Mouse (Mus musculus): ENCODE results near the gene Dennd5b.
A peak's percentile ranks its signal among the peaks of the same experiment; 100 is the strongest.
"Not testable (repeated sequence)": the region's sequence is repeated elsewhere in the genome, so short reads cannot be mapped to it uniquely, and the experiment has no call there.

Gene Dennd5b

DNA sequence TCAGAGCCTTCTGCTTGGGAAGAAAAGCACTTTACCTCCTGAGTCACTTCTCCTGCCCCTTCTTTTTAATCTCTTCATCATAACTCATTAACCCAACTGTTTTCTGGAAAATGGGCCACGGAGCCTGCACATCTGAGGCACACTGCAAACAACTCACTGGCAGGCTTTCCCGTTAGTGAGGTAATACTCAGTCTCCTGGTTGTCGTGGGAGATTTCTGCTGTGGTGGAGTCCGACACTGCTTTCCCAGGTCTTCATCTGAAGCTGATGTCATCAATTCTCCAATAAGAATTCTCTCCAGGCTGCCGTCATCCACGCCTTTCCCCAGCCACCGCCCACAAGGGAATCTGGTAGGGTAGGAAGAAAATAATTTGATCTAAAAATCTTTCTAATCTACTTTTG lies 96.5 kb downstream of the Dennd5b start:
- no peak for DNase-seq (ENCODE audit: low spot score)

DNA sequence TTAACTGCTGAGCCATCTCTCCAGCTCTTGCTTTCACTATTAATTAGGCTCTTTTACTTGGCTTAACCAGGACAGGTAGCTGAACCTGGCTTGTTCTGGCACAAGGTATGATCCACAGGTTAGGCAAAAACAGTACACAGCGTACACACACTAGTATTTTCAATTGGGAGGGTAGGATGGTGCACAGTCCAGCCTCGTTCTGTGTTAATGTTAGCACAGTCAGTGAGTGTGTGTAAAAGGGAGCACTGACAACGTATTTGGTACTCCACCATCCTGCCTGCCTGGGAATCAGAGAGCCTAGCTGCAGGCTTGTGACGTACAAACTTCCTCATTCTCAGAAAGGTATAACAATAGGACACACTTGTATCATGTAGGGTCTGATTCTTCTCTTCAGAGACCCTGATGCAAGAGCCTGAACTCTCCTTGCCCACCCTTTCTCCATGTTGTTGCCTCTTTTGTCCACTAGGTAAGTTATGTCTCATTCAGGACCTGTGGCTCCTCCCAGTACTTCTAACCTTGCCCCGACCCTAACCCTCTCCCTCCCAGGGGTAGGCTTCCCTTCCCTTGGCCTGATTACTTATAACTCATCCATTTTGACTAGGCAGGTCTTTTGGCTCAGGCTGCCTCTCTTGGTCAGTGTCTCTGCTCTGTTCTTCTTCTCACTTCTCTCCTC lies 107.0 kb downstream of the Dennd5b start:
- DNase-seq (ENCODE audit: low spot score), result no peak

DNA sequence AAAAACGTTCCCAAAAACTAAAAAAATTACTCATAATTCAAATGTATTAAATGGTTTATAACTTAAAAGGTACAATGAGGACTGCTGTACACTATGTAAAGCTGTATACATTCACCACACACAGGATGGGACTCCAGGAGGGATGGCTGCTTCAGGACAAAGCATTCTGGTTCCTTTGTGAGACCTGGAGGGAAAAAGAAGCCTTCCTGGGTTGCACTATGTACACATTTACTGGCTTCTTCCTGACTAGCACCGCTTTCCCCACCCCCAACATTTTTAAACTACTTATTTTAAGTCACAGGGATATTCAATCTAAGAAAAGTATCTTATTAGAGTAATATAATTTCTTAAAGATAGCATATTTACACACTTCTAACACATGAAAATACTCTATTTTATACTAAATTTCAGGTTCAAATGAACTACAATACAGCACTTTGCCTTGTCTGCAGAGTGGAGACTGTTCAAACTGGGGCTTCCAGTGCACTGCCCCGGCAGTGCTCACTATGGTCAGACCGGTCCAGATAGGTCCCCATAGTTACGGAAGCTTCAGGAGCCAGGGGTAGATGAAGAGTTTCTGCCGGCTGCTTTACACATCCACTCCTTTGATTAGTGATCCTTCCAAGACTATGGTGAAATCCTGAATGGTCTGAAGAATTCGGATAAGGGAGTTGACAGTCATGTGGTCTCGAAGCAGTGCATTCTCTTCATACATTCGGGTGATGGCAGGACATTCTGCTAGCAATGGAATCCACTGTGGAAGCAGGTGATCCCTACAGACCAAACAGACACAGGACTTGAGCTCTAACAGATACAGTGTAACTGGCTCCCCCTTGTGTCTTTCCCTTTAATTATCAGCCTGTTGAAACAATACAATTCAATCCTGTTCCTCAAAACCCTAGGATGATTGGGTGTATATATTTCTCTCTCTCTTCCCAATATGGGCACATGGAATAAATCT lies 108.1 kb downstream of the Dennd5b start:
- no peak for DNase-seq (ENCODE audit: low spot score)

- no peak for DNase-seq (ENCODE audit: low spot score)
These were observed 108.9 kb downstream of the Dennd5b start for GRCm38 (mm10) chr6:148992373-148993116.

- DNase-seq (ENCODE audit: low spot score), result no peak
These were observed 109.7 kb downstream of the Dennd5b start for GRCm38 (mm10) chr6:148991660-148992372.

DNA sequence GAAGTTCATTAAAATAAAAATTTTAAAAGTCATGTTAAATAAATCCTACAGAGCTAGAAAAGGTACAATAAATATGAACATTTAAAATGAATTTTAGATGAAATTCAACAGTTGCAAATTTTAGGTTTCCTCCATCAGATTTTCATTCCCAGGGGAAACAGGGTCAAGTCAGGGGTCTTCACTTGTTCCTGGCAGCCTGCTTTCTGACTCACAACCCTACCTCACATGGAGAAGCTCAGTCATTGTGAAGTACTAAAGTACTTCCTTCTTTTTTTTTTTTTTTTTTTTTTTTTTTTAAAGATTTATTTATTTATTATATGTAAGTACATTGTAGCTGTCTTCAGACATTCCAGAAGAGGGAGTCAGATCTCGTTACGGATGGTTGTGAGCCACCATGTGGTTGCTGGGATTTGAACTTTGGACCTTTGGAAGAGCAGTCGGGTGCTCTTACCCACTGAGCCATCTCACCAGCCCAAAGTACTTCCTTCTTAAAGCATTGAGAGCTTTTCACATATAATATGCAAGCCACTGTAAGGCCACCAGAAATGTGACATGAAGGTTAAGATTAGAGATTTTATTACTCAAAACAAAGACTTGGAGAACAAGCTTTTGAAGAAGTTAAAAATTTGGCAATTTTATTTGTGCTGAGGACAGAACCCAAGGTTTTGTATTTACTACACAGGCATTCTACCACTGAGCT lies 111.5 kb downstream of the Dennd5b start:
- DNase-seq (ENCODE audit: low spot score), result not testable (repeated sequence)

- no peak for DNase-seq (ENCODE audit: low spot score)
These were observed 115.5 kb downstream of the Dennd5b start for GRCm38 (mm10) chr6:148986003-148986402.

DNA sequence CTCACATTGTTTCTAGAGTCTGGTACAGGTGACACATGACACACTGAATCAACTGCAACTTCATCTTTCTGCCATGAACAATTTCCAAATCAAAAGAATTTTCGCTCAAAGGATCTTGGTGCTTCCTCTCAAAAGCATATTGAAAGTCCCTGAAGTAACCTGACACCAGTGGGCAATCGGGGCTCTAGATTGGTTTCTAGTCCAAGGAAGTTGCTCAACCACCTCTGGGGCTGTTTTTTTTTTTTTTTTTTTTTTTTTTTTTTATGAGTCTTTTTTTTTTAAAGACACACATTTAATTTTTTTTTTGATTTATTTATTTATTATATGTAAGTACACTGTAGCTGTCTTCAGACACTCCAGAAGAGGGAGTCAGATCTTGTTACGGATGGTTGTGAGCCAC lies 121.0 kb downstream of the Dennd5b start:
- no peak for DNase-seq (ENCODE audit: low spot score)

DNA sequence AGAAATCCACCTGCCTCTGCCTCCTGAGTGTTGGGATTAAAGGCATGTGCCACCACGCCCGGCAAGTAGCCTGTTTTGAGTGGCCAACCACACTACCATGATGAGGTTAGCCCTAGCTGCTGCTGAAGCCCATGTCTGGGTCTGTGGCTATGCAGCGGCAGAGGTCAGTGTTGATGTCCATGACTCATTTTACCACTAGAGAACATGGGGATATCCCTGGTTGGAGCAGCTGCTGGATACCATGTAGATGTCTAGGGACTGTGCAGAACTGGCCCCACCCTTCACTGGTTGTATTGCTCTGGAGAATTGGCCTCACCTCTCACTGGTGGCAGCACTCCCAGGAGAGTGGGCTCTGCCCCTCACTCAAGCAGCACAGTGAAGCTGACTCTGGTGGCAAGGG lies 126.4 kb downstream of the Dennd5b start:
- no peak for DNase-seq (ENCODE audit: low spot score)

DNA sequence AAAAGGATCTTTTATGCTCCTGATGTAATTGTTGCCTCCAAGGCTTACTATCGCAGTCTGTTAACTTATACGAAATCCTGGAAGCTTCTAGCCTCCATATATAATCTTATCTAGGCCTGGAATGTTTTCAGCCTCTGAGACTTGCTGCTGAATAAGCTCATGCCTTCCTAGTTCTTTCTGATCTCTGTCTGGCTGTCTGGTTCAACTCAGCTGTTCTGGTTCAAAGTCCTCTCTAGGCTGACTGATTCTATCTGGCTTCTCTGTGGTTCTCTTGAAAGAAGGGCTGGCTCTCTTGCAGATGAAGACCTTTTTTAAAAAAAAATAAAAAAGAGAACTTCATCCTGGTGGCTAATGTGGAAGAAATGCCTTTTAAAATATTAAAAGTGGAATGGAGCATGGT lies 128.6 kb downstream of the Dennd5b start:
- DNase-seq (ENCODE audit: low spot score), result no peak

DNA sequence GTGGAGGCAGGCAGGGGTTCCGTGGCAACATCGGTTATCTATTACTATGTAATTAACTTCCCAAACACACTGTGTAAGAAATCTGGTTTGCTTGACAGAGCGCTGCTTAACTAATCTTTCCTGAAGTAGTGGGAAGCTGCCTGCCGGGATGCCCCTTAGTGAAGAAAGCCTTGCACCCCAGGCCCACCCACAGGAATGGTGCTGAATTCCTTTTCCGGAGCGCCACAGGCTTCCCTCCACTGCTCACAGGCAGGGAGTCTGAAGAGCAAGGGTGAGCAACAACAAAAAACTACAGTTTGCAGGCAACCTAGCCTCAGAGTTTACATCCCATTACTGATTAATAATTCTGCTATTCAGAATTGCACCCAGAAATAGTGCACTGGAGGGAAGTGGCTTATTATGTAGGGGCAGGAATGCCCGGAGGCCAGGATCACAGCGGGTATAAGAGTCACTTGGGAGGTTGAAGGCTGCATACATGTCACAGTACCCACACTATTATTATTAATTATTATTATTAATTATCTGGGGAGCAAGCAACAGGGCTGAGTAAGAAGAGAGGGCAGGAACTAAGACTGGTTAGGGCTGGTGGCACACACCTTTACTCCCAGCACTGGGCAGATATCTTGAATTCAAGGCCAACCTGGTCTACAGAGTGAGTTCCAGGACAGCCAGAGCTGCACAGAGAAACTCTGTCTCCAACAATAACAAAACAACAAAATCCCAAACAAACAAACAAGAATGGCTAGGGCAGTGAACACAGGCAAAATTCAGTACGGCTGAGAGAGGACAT lies 129.2 kb downstream of the Dennd5b start:
- DNase-seq (ENCODE audit: low spot score), result no peak

DNA sequence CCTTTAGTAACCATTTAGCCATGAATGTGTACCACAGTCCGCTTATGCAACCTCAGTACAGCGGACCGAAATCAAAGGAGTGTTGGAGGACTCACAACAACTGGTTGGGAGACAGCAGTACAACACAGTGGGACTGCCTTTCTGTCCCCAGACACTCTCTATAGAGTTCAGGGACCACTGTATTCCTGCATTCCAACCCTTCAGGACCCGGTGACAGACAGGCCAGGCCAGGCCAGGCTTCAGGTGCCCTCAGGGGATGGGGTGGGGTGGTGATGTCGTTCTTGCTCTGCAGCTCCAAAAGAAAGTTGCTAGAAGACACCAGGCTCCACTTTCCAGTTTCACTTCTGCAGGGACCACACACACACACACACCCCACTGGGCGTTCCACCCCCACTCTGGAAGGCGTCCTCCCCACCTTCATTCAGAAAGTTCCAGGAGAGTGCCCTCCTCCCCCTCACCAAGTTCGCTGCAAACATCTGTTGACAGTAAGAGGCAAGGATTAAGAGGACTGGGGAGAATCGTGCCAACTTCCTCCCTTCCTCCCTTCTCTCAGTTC lies 130.0 kb downstream of the Dennd5b start:
- DNase-seq (ENCODE audit: low spot score), result peak; percentile 10

- DNase-seq (ENCODE audit: low spot score), result no peak
These were observed 140.2 kb downstream of the Dennd5b start for GRCm38 (mm10) chr6:148961285-148961684.

- DNase-seq (ENCODE audit: low spot score), result no peak
These were observed 141.8 kb downstream of the Dennd5b start for GRCm38 (mm10) chr6:148959540-148960238.

DNA sequence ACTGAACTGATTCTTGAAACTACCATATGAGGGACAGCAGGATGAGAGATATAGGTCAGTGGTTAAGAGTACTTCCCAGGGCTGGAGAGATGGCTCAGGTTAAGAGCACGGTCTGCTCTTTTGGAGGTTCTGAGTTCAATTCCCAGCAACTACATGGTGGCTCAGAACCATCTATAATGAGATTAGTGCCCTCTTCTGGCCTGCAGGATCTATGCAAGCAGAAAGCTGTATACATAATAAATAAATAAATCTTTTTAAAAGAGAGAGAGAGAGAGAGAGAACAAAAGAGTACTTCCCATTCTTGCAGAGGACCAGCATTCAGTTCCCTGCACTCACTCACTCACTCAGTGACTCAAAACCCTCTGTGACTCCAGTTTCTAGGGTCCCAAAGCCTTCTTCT lies 142.8 kb downstream of the Dennd5b start:
- DNase-seq (ENCODE audit: low spot score), result no peak

DNA sequence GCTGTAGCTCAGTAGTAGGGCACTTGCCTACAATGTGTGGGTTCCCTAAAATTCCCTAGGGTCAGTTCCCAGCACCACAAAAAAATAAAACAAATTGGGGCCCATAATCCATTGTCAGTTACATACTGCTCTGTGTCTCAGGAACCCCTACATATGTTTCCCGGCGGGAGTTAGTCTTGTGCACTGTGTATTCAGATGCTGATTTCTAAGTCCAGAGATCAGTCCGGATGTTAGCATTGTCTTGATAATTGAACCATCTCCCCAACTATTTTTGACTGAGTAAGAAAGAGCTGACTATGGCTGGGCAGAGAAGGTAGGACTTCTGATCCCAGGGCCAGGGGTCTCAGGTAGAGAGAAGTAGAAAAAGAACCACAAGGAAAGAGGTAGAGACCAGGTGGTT lies 144.4 kb downstream of the Dennd5b start:
- no peak for DNase-seq (ENCODE audit: low spot score)

- peak; percentile 50 for DNase-seq (ENCODE audit: low spot score)
These were observed 145.6 kb downstream of the Dennd5b start for GRCm38 (mm10) chr6:148955641-148956420.

DNA sequence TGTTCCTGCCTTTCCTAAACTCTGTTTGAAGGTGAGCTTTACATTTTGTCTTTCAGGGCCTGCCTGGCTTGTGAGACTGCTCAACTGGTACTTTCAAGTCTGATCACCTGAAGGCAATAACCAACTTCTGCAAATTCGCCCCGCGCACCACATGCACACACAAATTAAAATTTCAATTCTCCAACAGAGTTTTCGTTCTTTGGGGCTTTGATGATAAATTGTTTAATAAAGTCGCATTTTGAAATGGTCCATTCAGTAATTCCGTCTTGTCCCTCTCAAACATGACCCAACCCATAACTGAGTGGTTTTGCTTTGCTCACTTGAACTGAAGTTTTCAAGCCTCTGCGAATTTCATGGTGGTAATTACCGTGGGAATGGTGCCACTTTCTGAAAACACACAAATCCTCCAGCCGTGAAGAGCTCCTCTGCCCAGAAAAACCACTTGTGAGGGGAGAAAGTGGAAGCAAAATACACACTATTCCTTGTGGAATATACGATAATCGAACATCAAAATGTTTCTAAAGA lies 154.5 kb downstream of the Dennd5b start:
- no peak for DNase-seq (ENCODE audit: low spot score)

GRCm38 (mm10) chr6:148946409-148946742 lies 155.1 kb downstream of the Dennd5b start, which contains the start of gene Sinhcaf:
Sinhcaf (minus strand) TSS chr6:148946467.
- DNase-seq (ENCODE audit: low spot score), result peak; percentile 97

Data from ovary, adult 18-20 months (tissue).